Mouse (Mus musculus) liver, postnatal 0 days (tissue): ENCODE results near the gene Il13.

ENCODE experiments used
- CTCF ChIP-seq: sonication (generic); IDR thresholded peaks from 2 replicates; pipeline ENCODE4 v1.5.1; 2016; ENCODE audit warnings: antibody characterized with exemption, low read depth
- EP300 ChIP-seq: IDR thresholded peaks from 2 replicates; pipeline ENCODE4 v1.6.1; 2016; ENCODE audit warnings: antibody characterized with exemption, low read depth, mild to moderate bottlenecking

GRCm38 (mm10) chr11:53591116-53591515 lies 43.4 kb downstream of the Il13 start:
- no peak for TF ChIP-seq CTCF
- no peak for TF ChIP-seq EP300
